19 mouse cellular contexts compared by ENCODE assay signal in genomic region chr9:75495945-75496344, GRCm38 (mm10). TPM values are rescaled to one million over a fixed set of nuclear protein-coding genes. Genes with fewer than 3 reads are reported as not detected.
A peak's percentile ranks its signal among the peaks of the same experiment; 100 is the strongest.
DNase-seq lines count a peak whose midpoint lies in the region; ATAC-seq and TF ChIP-seq lines count a peak whose summit lies in the region.
"Had no signal": no experiment of that assay in that cellular context is flagged by ENCODE, and none has a peak within 500 bp of the region (broad histone marks: within the 10 kb centered on the region; RNA-seq: fewer than 3 reads in every experiment).

No protein-coding gene starts in this region.

- intact Hi-C loops in heart, adult 2 months (cut with DNase I): no loop called here

- H3K27ac ChIP-seq in heart, embryonic 11.5 days (ENCODE audit: low read depth, low read length): no peak overlapping the region
- H3K27ac ChIP-seq in heart, adult 2 months: no peak overlapping the region
- peak overlapping the region; percentile 76 for H3K27ac ChIP-seq in kidney, embryonic 16.5 days (ENCODE audit: low read length)
- no peak overlapping the region for H3K27ac ChIP-seq in thymus, adult 2 months (ENCODE audit: control insufficient read depth, insufficient read depth, low read length)
- H3K27ac ChIP-seq: gastrocnemius, adult 2 months; macrophage; neural tube, embryonic 12.5 days had no signal

- 73% methylated on average over 10 of the region's 10 CpGs for WGBS in heart, embryonic 11.5 days (ENCODE audit: insufficient replicate concordance)
- WGBS in heart, adult 2 months: 68% methylated on average over 10 of the region's 10 CpGs
- 29% methylated on average over 10 of the region's 10 CpGs for WGBS in kidney, embryonic 16.5 days
- WGBS in thymus, adult 2 months: 94% methylated on average over 10 of the region's 10 CpGs

- no peak for DNase-seq in heart, adult 2 months
- no peak for DNase-seq in kidney, postnatal 25 days
- DNase-seq in brain, embryonic 14.5 days (ENCODE audit: low read depth): peak; percentile 20
- peak; percentile 37 for DNase-seq in embryo, embryonic 9.5 days (ENCODE audit: extremely low spot score)
- DNase-seq in layer of hippocampus, adult 9-11 months: no peak
- DNase-seq in thymus, adult 2 months: no peak
- DNase-seq: adrenal gland, postnatal 10 days; cerebellum, adult 11-12 months; gastrocnemius, adult 2 months; heart, adult 18-20 months; kidney, adult 2 months; liver; lung, adult 2 months; thymus, postnatal 14 days had no signal

- no peak for TF ChIP-seq EP300 in heart, adult 2 months (IDR thresholded peaks at IDR 0.05; ENCODE audit: insufficient read depth, low read depth, low read length)

- H3K4me2 ChIP-seq in heart, embryonic 11.5 days: no peak overlapping the region
- no peak overlapping the region for H3K4me2 ChIP-seq in kidney, embryonic 16.5 days (replicated peaks; ENCODE audit: low read depth, low read length)
- H3K4me2 ChIP-seq: neural tube, embryonic 12.5 days had no signal

- no peak overlapping the region for H3K4me3 ChIP-seq in heart, embryonic 11.5 days (ENCODE audit: low read depth, low read length)
- H3K4me3 ChIP-seq in heart, adult 2 months: no peak overlapping the region
- H3K4me3 ChIP-seq in kidney, embryonic 16.5 days (ENCODE audit: low read length): no peak overlapping the region
- no peak overlapping the region for H3K4me3 ChIP-seq in thymus, adult 2 months (ENCODE audit: control insufficient read depth, insufficient read depth, low read length)
- H3K4me3 ChIP-seq: gastrocnemius, adult 2 months; neural tube, embryonic 12.5 days had no signal

- no peaks in the 10 kb centered on the region for H3K79me2 ChIP-seq in heart, adult 2 months (replicated peaks; ENCODE audit: control insufficient read depth, insufficient read depth, low read length)

- 0 out of 2 replicates have a peak, but pooled peaks cover 5% of the 10 kb centered on the region for H3K9me3 ChIP-seq in heart, embryonic 11.5 days (replicated peaks; ENCODE audit: control insufficient read depth, low read length)
- H3K9me3 ChIP-seq in kidney, embryonic 16.5 days (ENCODE audit: low read length): peaks cover 6% of the 10 kb centered on the region; the same call in 1 of the 2 replicates
- H3K9me3 ChIP-seq: neural tube, embryonic 12.5 days had no signal

- TF ChIP-seq POLR2A in heart, adult 2 months (IDR thresholded peaks at IDR 0.05; ENCODE audit: insufficient read depth, low read depth, low read length): no peak
- TF ChIP-seq POLR2A in brain, embryonic 14.5 days (IDR thresholded peaks at IDR 0.05; ENCODE audit: borderline replicate concordance, extremely low read depth, insufficient read depth, insufficient read length, poor library complexity, severe bottlenecking): no peak
- TF ChIP-seq POLR2A in thymus, adult 2 months (IDR thresholded peaks at IDR 0.05; ENCODE audit: control insufficient read depth, extremely low read depth, insufficient read depth, low read length, poor library complexity): no peak

- TF ChIP-seq CTCF in heart, adult 2 months (IDR thresholded peaks at IDR 0.05): no peak
- no peak for TF ChIP-seq CTCF in brain, embryonic 14.5 days (IDR thresholded peaks at IDR 0.05; ENCODE audit: borderline replicate concordance, extremely low read depth, insufficient read depth, insufficient read length)
- no peak for TF ChIP-seq CTCF in thymus, adult 2 months (IDR thresholded peaks at IDR 0.05; ENCODE audit: borderline replicate concordance, control insufficient read depth, extremely low read depth, insufficient read depth, low read length, poor library complexity)

- H3K9ac ChIP-seq in heart, embryonic 11.5 days (ENCODE audit: low read depth, low read length): no peak overlapping the region
- no peak overlapping the region for H3K9ac ChIP-seq in heart, adult 2 months (ENCODE audit: low read depth, low read length)
- H3K9ac ChIP-seq in kidney, embryonic 16.5 days (replicated peaks; ENCODE audit: low read length): no peak overlapping the region
- H3K9ac ChIP-seq: neural tube, embryonic 12.5 days had no signal

- peak; percentile 46; the same call in 1 of the 2 replicates for ATAC-seq in heart, embryonic 11.5 days (replicated peaks; ENCODE audit: insufficient number of reproducible peaks, low FRiP score, low TSS enrichment)
- ATAC-seq in kidney, embryonic 16.5 days (ENCODE audit: low FRiP score, low TSS enrichment): peak; percentile 94
- ATAC-seq: midbrain, embryonic 16.5 days had no signal

- no peaks in the 10 kb centered on the region for H3K27me3 ChIP-seq in heart, embryonic 11.5 days (ENCODE audit: control insufficient read depth, insufficient read depth, low read length)
- no peaks in the 10 kb centered on the region for H3K27me3 ChIP-seq in heart, adult 2 months (ENCODE audit: control insufficient read depth, insufficient read depth, low read length)
- H3K27me3 ChIP-seq in kidney, embryonic 16.5 days (ENCODE audit: insufficient read depth, low read length): no peaks in the 10 kb centered on the region
- H3K27me3 ChIP-seq in thymus, adult 2 months (ENCODE audit: control insufficient read depth, insufficient read depth, low read length): no peaks in the 10 kb centered on the region
- H3K27me3 ChIP-seq: neural tube, embryonic 12.5 days had no signal

- H3K36me3 ChIP-seq in heart, embryonic 11.5 days (ENCODE audit: control insufficient read depth, insufficient read depth, low read length): peaks cover 16% of the 10 kb centered on the region
- no peaks in the 10 kb centered on the region for H3K36me3 ChIP-seq in heart, adult 2 months (ENCODE audit: control insufficient read depth, insufficient read depth, low read length)
- H3K36me3 ChIP-seq in kidney, embryonic 16.5 days (ENCODE audit: insufficient read depth, low read length): peaks cover 29% of the 10 kb centered on the region
- H3K36me3 ChIP-seq in thymus, adult 2 months (ENCODE audit: control insufficient read depth, insufficient read depth, low read length): peaks cover 19% of the 10 kb centered on the region

- H3K4me1 ChIP-seq in heart, embryonic 11.5 days (ENCODE audit: control insufficient read depth, insufficient read depth, low read length): peaks cover 4% of the 10 kb centered on the region; the same call in 1 of the 2 replicates
- no peaks in the 10 kb centered on the region for H3K4me1 ChIP-seq in heart, adult 2 months (ENCODE audit: control insufficient read depth, insufficient read depth, low read length)
- no peaks in the 10 kb centered on the region for H3K4me1 ChIP-seq in kidney, embryonic 16.5 days (ENCODE audit: insufficient read depth, low read length)
- no peaks in the 10 kb centered on the region for H3K4me1 ChIP-seq in thymus, adult 2 months (replicated peaks; ENCODE audit: control insufficient read depth, insufficient read depth, low read length)
- H3K4me1 ChIP-seq: neural tube, embryonic 12.5 days had no signal

RNA-seq across cellular contexts. Expression of gene Leo1, which starts 54.6 kb away (rescaled TPM):
- polyA plus RNA-seq in heart, embryonic 11.5 days (2014; fragmentation: Nextera tagmentation; extraction: Ambion mirVana): 33.5 and 36.0 TPM in 2 replicates
- 10 to 100 TPM; 12.4 to 20.4 TPM for total RNA-seq in heart, adult 2 months (2021)
- polyA plus RNA-seq in heart, adult 2 months (2012; rRNA removed): 3.0 and 4.6 TPM in 2 replicates
- 40.1 and 43.1 TPM in 2 replicates for polyA plus RNA-seq in kidney, embryonic 16.5 days (2015; fragmentation: Nextera tagmentation; extraction: Ambion mirVana)
- polyA plus RNA-seq in brain, embryonic 14.5 days (2012; rRNA removed): 11.7 and 24.0 TPM in 2 replicates
- polyA plus RNA-seq in thymus, adult 2 months (2012; rRNA removed): 6.7 and 9.0 TPM in 2 replicates

Comparison
In these comparisons a context has a peak if more than half of its experiments do, and no peak if none do; other contexts are left out.
1. DNase-seq: peak in brain, embryonic 14.5 days (single experiment) and embryo, embryonic 9.5 days (single experiment); none in heart, adult 2 months (0 of 2), kidney, postnatal 25 days (0 of 2), layer of hippocampus, adult 9-11 months (single experiment) and thymus, adult 2 months (single experiment).